Mouse (Mus musculus): ENCODE measurements at regions not wholly inside any gene's neighbourhood (a gene's known extent, or its start where the extent isn't known, plus 50 kb on each side); places are given as distances from the start of the nearest gene placed in this dataset.
"Not testable (repeated sequence)": the region's sequence is repeated elsewhere in the genome, so short reads cannot be mapped to it uniquely, and the experiment has no call there.

- no peaks in the 10 kb centered on the region for H3K4me1 ChIP-seq
- DNase-seq (ENCODE audit: low spot score): no peak
- 86% methylated on average over 2 of the region's 2 CpGs for WGBS
- no peaks in the 10 kb centered on the region for H3K27me3 ChIP-seq (replicated peaks; ENCODE audit: low read depth, poor library complexity, severe bottlenecking)
- no peaks in the 10 kb centered on the region for H3K9me3 ChIP-seq
- no peak overlapping the region for H3K27ac ChIP-seq (replicated peaks)
- H3K4me3 ChIP-seq: no peak overlapping the region
- no peaks in the 10 kb centered on the region for H3K36me3 ChIP-seq (replicated peaks)
Measured at GRCm38 (mm10) chr4:81611191-81611590, 168.6 kb upstream of the Mpdz start.

GRCm38 (mm10) chr4:81600396-81600795 lies 157.8 kb upstream of the Mpdz start:
- H3K27ac ChIP-seq (replicated peaks): no peak overlapping the region
- H3K9me3 ChIP-seq: no peaks in the 10 kb centered on the region
- WGBS: 92% methylated on average over 5 of the region's 5 CpGs
- no peaks in the 10 kb centered on the region for H3K27me3 ChIP-seq (replicated peaks; ENCODE audit: low read depth, poor library complexity, severe bottlenecking)
- 0 out of 2 replicates have a peak, but pooled peaks cover 3% of the 10 kb centered on the region for H3K4me1 ChIP-seq
- no peak for DNase-seq (ENCODE audit: low spot score)
- H3K4me3 ChIP-seq: no peak overlapping the region
- H3K36me3 ChIP-seq (replicated peaks): no peaks in the 10 kb centered on the region

- no peak overlapping the region for H3K4me3 ChIP-seq
- H3K36me3 ChIP-seq (replicated peaks): no peaks in the 10 kb centered on the region
- DNase-seq (ENCODE audit: low spot score): no peak
- H3K9me3 ChIP-seq: no peaks in the 10 kb centered on the region
- H3K27ac ChIP-seq (replicated peaks): no peak overlapping the region
- 0 out of 2 replicates have a peak, but pooled peaks cover 3% of the 10 kb centered on the region for H3K4me1 ChIP-seq
- WGBS: 76% methylated on average over 4 of the region's 4 CpGs
- no peaks in the 10 kb centered on the region for H3K27me3 ChIP-seq (replicated peaks; ENCODE audit: low read depth, poor library complexity, severe bottlenecking)
Measured at GRCm38 (mm10) chr4:81597390-81597789, 154.8 kb upstream of the Mpdz start.

GRCm38 (mm10) chr4:81593431-81593830 lies 150.8 kb upstream of the Mpdz start:
- not testable (repeated sequence) for H3K4me3 ChIP-seq; H3K9me3 ChIP-seq; H3K36me3 ChIP-seq (replicated peaks); H3K27ac ChIP-seq (replicated peaks); H3K27me3 ChIP-seq (replicated peaks; ENCODE audit: low read depth, poor library complexity, severe bottlenecking); H3K4me1 ChIP-seq; DNase-seq (ENCODE audit: low spot score)
- 85% methylated on average over 3 of the region's 3 CpGs for WGBS

GRCm38 (mm10) chr4:81582546-81582945 lies 139.9 kb upstream of the Mpdz start:
- 41% methylated on average over 2 of the region's 2 CpGs for WGBS
- Histone ChIP-seq H3K4me1 (peaks cover 35% of the 10 kb centered on the region), H3K9me3 (no peaks in the 10 kb centered on the region), H3K27me3 (replicated peaks; ENCODE audit: low read depth, poor library complexity, severe bottlenecking) (no peaks in the 10 kb centered on the region), H3K27ac (replicated peaks) (no peak overlapping the region; the same call in 1 of the 2 replicates), H3K4me3 (no peak overlapping the region), H3K36me3 (replicated peaks) (no peaks in the 10 kb centered on the region)
- no peak for DNase-seq (ENCODE audit: low spot score)

GRCm38 (mm10) chr4:81580553-81580952 lies 137.9 kb upstream of the Mpdz start:
- Histone ChIP-seq H3K4me1 (peaks cover 35% of the 10 kb centered on the region), H3K9me3 (no peaks in the 10 kb centered on the region), H3K27ac (replicated peaks) (peak overlapping the region; percentile 21; the same call in 1 of the 2 replicates), H3K4me3 (no peak overlapping the region), H3K27me3 (replicated peaks; ENCODE audit: low read depth, poor library complexity, severe bottlenecking) (no peaks in the 10 kb centered on the region), H3K36me3 (replicated peaks) (no peaks in the 10 kb centered on the region)
- 69% methylated on average over 8 of the region's 8 CpGs for WGBS
- DNase-seq (ENCODE audit: low spot score): peak; percentile 14

GRCm38 (mm10) chr4:81579389-81580110 lies 136.9 kb upstream of the Mpdz start:
- WGBS: 32% methylated on average over 8 of the region's 8 CpGs
- Histone ChIP-seq H3K9me3 (no peaks in the 10 kb centered on the region), H3K4me3 (no peak overlapping the region), H3K36me3 (replicated peaks) (no peaks in the 10 kb centered on the region), H3K27me3 (replicated peaks; ENCODE audit: low read depth, poor library complexity, severe bottlenecking) (no peaks in the 10 kb centered on the region), H3K4me1 (peaks cover 35% of the 10 kb centered on the region), H3K27ac (replicated peaks) (peak overlapping the region; percentile 75)
- DNase-seq (ENCODE audit: low spot score): no peak

- Histone ChIP-seq H3K4me1 (peaks cover 35% of the 10 kb centered on the region), H3K9me3 (no peaks in the 10 kb centered on the region), H3K4me3 (no peak overlapping the region), H3K27ac (replicated peaks) (peak overlapping the region; percentile 75), H3K36me3 (replicated peaks) (no peaks in the 10 kb centered on the region), H3K27me3 (replicated peaks; ENCODE audit: low read depth, poor library complexity, severe bottlenecking) (no peaks in the 10 kb centered on the region)
- peak; percentile 46 for DNase-seq (ENCODE audit: low spot score)
- 39% methylated on average over 6 of the region's 6 CpGs for WGBS
Measured at GRCm38 (mm10) chr4:81578981-81579380, 136.4 kb upstream of the Mpdz start.

- no peaks in the 10 kb centered on the region for H3K36me3 ChIP-seq (replicated peaks)
- no peak overlapping the region for H3K4me3 ChIP-seq
- peaks cover 5% of the 10 kb centered on the region for H3K4me1 ChIP-seq
- no peak overlapping the region for H3K27ac ChIP-seq (replicated peaks)
- H3K27me3 ChIP-seq (replicated peaks; ENCODE audit: low read depth, poor library complexity, severe bottlenecking): no peaks in the 10 kb centered on the region
- 73% methylated on average over 5 of the region's 5 CpGs for WGBS
- H3K9me3 ChIP-seq: no peaks in the 10 kb centered on the region
- DNase-seq (ENCODE audit: low spot score): no peak
Measured at GRCm38 (mm10) chr4:81573771-81574170, 131.2 kb upstream of the Mpdz start.

- Histone ChIP-seq H3K27ac (replicated peaks) (no peak overlapping the region), H3K36me3 (replicated peaks) (no peaks in the 10 kb centered on the region), H3K9me3 (no peaks in the 10 kb centered on the region), H3K4me3 (no peak overlapping the region), H3K4me1 (peaks cover 5% of the 10 kb centered on the region), H3K27me3 (replicated peaks; ENCODE audit: low read depth, poor library complexity, severe bottlenecking) (no peaks in the 10 kb centered on the region)
- DNase-seq (ENCODE audit: low spot score): no peak
- WGBS: 80% methylated on average over 4 of the region's 4 CpGs
Measured at GRCm38 (mm10) chr4:81570736-81571135, 128.1 kb upstream of the Mpdz start.

- Histone ChIP-seq H3K27me3 (replicated peaks; ENCODE audit: low read depth, poor library complexity, severe bottlenecking) (no peaks in the 10 kb centered on the region), H3K36me3 (replicated peaks) (no peaks in the 10 kb centered on the region), H3K4me1 (peaks cover 5% of the 10 kb centered on the region), H3K27ac (replicated peaks) (no peak overlapping the region), H3K4me3 (no peak overlapping the region), H3K9me3 (no peaks in the 10 kb centered on the region)
- DNase-seq (ENCODE audit: low spot score): no peak
- WGBS: 88% methylated on average over 3 of the region's 3 CpGs
Measured at GRCm38 (mm10) chr4:81569531-81569930, 126.9 kb upstream of the Mpdz start.

GRCm38 (mm10) chr4:81568404-81568803 lies 125.8 kb upstream of the Mpdz start:
- peaks cover under 1% of the 10 kb centered on the region; the same call in 1 of the 2 replicates for H3K27me3 ChIP-seq (replicated peaks; ENCODE audit: low read depth, poor library complexity, severe bottlenecking)
- no peak overlapping the region for H3K27ac ChIP-seq (replicated peaks)
- no peak for DNase-seq (ENCODE audit: low spot score)
- no peaks in the 10 kb centered on the region for H3K9me3 ChIP-seq
- no peaks in the 10 kb centered on the region for H3K36me3 ChIP-seq (replicated peaks)
- peaks cover 8% of the 10 kb centered on the region for H3K4me1 ChIP-seq
- no peak overlapping the region for H3K4me3 ChIP-seq
- WGBS: 86% methylated on average over 6 of the region's 6 CpGs

GRCm38 (mm10) chr4:81567928-81568327 lies 125.3 kb upstream of the Mpdz start:
- no peak for DNase-seq (ENCODE audit: low spot score)

More at GRCm38 (mm10) chr4:81567928-81568327, 125.3 kb upstream of the Mpdz start:
- Histone ChIP-seq H3K27me3 (replicated peaks; ENCODE audit: low read depth, poor library complexity, severe bottlenecking) (peaks cover 5% of the 10 kb centered on the region; the same call in 1 of the 2 replicates), H3K4me1 (peaks cover 9% of the 10 kb centered on the region), H3K4me3 (no peak overlapping the region), H3K9me3 (no peaks in the 10 kb centered on the region), H3K36me3 (replicated peaks) (no peaks in the 10 kb centered on the region), H3K27ac (replicated peaks) (peak overlapping the region; percentile 62)
- 69% methylated on average over 5 of the region's 5 CpGs for WGBS

Measured in embryonic facial prominence, embryonic 10.5 days (tissue).